Mouse (Mus musculus): ENCODE results near the gene Gm20715. TPM values are rescaled to one million over a fixed set of nuclear protein-coding genes. Genes with fewer than 3 reads are reported as not detected.

Gene Gm20715
- polyA plus RNA-seq, 1 experiment: 0.31 TPM

GRCm38 (mm10) chr7:6389449-6389848 lies 20.6 kb upstream of the Gm20715 start:
- Histone ChIP-seq H3K27me3 (ENCODE audit: control insufficient read depth, insufficient read depth, low read length) (no peaks in the 10 kb centered on the region), H3K27ac (ENCODE audit: insufficient read depth, low read length) (no peak overlapping the region), H3K4me1 (ENCODE audit: control insufficient read depth, insufficient read depth, low read length) (no peaks in the 10 kb centered on the region), H3K4me3 (replicated peaks; ENCODE audit: insufficient read depth, low read depth, low read length) (no peak overlapping the region)
- DNase-seq: no peak
- TF ChIP-seq POLR2A (IDR thresholded peaks at IDR 0.05; ENCODE audit: borderline replicate concordance, insufficient read depth, low read length): no peak
- no peak for TF ChIP-seq CTCF (IDR thresholded peaks at IDR 0.05; ENCODE audit: borderline replicate concordance, insufficient read depth, low read depth, low read length)
- WGBS: 68% methylated on average over 5 of the region's 5 CpGs

GRCm38 (mm10) chr7:6397996-6398975 lies 11.8 kb upstream of the Gm20715 start, which contains the start of gene Smim17:
TSS of gene Smim17 (plus strand) at chr7:6398715.
- H3K4me1 ChIP-seq (ENCODE audit: control insufficient read depth, insufficient read depth, low read length): no peaks in the 10 kb centered on the region
- no peaks in the 10 kb centered on the region for H3K27me3 ChIP-seq (ENCODE audit: control insufficient read depth, insufficient read depth, low read length)
- peak within 1 kb of the TSS; percentile 47; the same call in 1 of the 2 replicates for H3K27ac ChIP-seq (ENCODE audit: insufficient read depth, low read length)
- DNase-seq: peak; percentile 76 to 77
- H3K4me3 ChIP-seq (replicated peaks; ENCODE audit: insufficient read depth, low read depth, low read length): peak within 1 kb of the TSS; percentile 100
- TF ChIP-seq POLR2A (IDR thresholded peaks at IDR 0.05; ENCODE audit: borderline replicate concordance, insufficient read depth, low read length) (peak; percentile 82; the same call in 1 of the 2 replicates), CTCF (IDR thresholded peaks at IDR 0.05; ENCODE audit: borderline replicate concordance, insufficient read depth, low read depth, low read length) (no peak)
- WGBS: 23% methylated on average over 25 of the region's 25 CpGs

- Histone ChIP-seq H3K4me1 (ENCODE audit: control insufficient read depth, insufficient read depth, low read length) (no peaks in the 10 kb centered on the region), H3K27me3 (ENCODE audit: control insufficient read depth, insufficient read depth, low read length) (no peaks in the 10 kb centered on the region), H3K4me3 (replicated peaks; ENCODE audit: insufficient read depth, low read depth, low read length) (peak overlapping the region; percentile 48), H3K27ac (ENCODE audit: insufficient read depth, low read length) (no peak overlapping the region)
- DNase-seq: peak in 1 of 2 experiments; percentile 22
- TF ChIP-seq POLR2A (IDR thresholded peaks at IDR 0.05; ENCODE audit: borderline replicate concordance, insufficient read depth, low read length) (no peak), CTCF (IDR thresholded peaks at IDR 0.05; ENCODE audit: borderline replicate concordance, insufficient read depth, low read depth, low read length) (no peak)
- WGBS: 4% methylated on average over 22 of the region's 22 CpGs
These were observed 4.8 kb downstream of the Gm20715 start for GRCm38 (mm10) chr7:6414626-6415441.

GRCm38 (mm10) chr7:6415442-6415787 lies 5.3 kb downstream of the Gm20715 start:
- TF ChIP-seq CTCF (IDR thresholded peaks at IDR 0.05; ENCODE audit: borderline replicate concordance, insufficient read depth, low read depth, low read length) (no peak), POLR2A (IDR thresholded peaks at IDR 0.05; ENCODE audit: borderline replicate concordance, insufficient read depth, low read length) (no peak)
- H3K4me1 ChIP-seq (ENCODE audit: control insufficient read depth, insufficient read depth, low read length): no peaks in the 10 kb centered on the region
- 11% methylated on average over 8 of the region's 8 CpGs for WGBS
- no peaks in the 10 kb centered on the region for H3K27me3 ChIP-seq (ENCODE audit: control insufficient read depth, insufficient read depth, low read length)
- DNase-seq: peak in 1 of 2 experiments; percentile 12
- peak overlapping the region; percentile 48 for H3K4me3 ChIP-seq (replicated peaks; ENCODE audit: insufficient read depth, low read depth, low read length)
- no peak overlapping the region for H3K27ac ChIP-seq (ENCODE audit: insufficient read depth, low read length)

GRCm38 (mm10) chr7:6419894-6420293 lies 9.8 kb downstream of the Gm20715 start:
- Histone ChIP-seq H3K27ac (ENCODE audit: insufficient read depth, low read length) (no peak overlapping the region), H3K4me1 (ENCODE audit: control insufficient read depth, insufficient read depth, low read length) (no peaks in the 10 kb centered on the region), H3K27me3 (ENCODE audit: control insufficient read depth, insufficient read depth, low read length) (no peaks in the 10 kb centered on the region), H3K4me3 (replicated peaks; ENCODE audit: insufficient read depth, low read depth, low read length) (no peak overlapping the region)
- no peak for DNase-seq
- WGBS: 71% methylated on average over 6 of the region's 6 CpGs
- TF ChIP-seq CTCF (IDR thresholded peaks at IDR 0.05; ENCODE audit: borderline replicate concordance, insufficient read depth, low read depth, low read length): no peak
- TF ChIP-seq POLR2A (IDR thresholded peaks at IDR 0.05; ENCODE audit: borderline replicate concordance, insufficient read depth, low read length): no peak

- no peak overlapping the region for H3K27ac ChIP-seq (ENCODE audit: insufficient read depth, low read length)
- H3K27me3 ChIP-seq (ENCODE audit: control insufficient read depth, insufficient read depth, low read length): no peaks in the 10 kb centered on the region
- TF ChIP-seq POLR2A (IDR thresholded peaks at IDR 0.05; ENCODE audit: borderline replicate concordance, insufficient read depth, low read length): no peak
- TF ChIP-seq CTCF (IDR thresholded peaks at IDR 0.05; ENCODE audit: borderline replicate concordance, insufficient read depth, low read depth, low read length): no peak
- 87% methylated on average over 3 of the region's 3 CpGs for WGBS
- no peak overlapping the region for H3K4me3 ChIP-seq (replicated peaks; ENCODE audit: insufficient read depth, low read depth, low read length)
- no peak for DNase-seq
- no peaks in the 10 kb centered on the region for H3K4me1 ChIP-seq (ENCODE audit: control insufficient read depth, insufficient read depth, low read length)
These were observed 19.3 kb downstream of the Gm20715 start for GRCm38 (mm10) chr7:6429381-6429780.

- TF ChIP-seq CTCF (IDR thresholded peaks at IDR 0.05; ENCODE audit: borderline replicate concordance, insufficient read depth, low read depth, low read length) (peak; percentile 43; the same call in 1 of the 2 replicates), POLR2A (IDR thresholded peaks at IDR 0.05; ENCODE audit: borderline replicate concordance, insufficient read depth, low read length) (no peak)
- 39% methylated on average over 2 of the region's 2 CpGs for whole genome bisulfite sequencing
- Histone ChIP-seq H3K27ac (ENCODE audit: insufficient read depth, low read length) (no peak overlapping the region), H3K4me1 (ENCODE audit: control insufficient read depth, insufficient read depth, low read length) (no peaks in the 10 kb centered on the region), H3K4me3 (replicated peaks; ENCODE audit: insufficient read depth, low read depth, low read length) (no peak overlapping the region), H3K27me3 (ENCODE audit: control insufficient read depth, insufficient read depth, low read length) (no peaks in the 10 kb centered on the region)
- DNase-seq: no peak
These were observed 20.3 kb downstream of the Gm20715 start for GRCm38 (mm10) chr7:6430342-6430741.

Measured in cerebellum, adult 2 months (tissue).